Mouse (Mus musculus) testis, adult 2 months (tissue): ENCODE measurements around the gene Bcar3. TPM values are rescaled to one million over a fixed set of nuclear protein-coding genes. Genes with fewer than 3 reads are reported as not detected.

Experiments
- H3K27ac ChIP-seq: fragments of 200-500 bp; 2 replicates; pipeline ENCODE4 v1.5.1; 2012; ENCODE audit warnings: low read depth, low read length; ENCODE audit not compliant: control insufficient read depth, insufficient read depth
- H3K27me3 ChIP-seq: fragments of 200-500 bp; 2 replicates; pipeline ENCODE4 v1.6.1; 2012; ENCODE audit warnings: mild to moderate bottlenecking, low read length, moderate library complexity; ENCODE audit not compliant: control insufficient read depth, insufficient read depth
- H3K36me3 ChIP-seq: fragments of 200-500 bp; 2 replicates; pipeline ENCODE4 v1.6.1; 2012; ENCODE audit warnings: mild to moderate bottlenecking, low read length; ENCODE audit not compliant: control insufficient read depth, insufficient read depth
- H3K4me1 ChIP-seq: fragments of 200-500 bp; 2 replicates; pipeline ENCODE4 v1.6.1; 2012; ENCODE audit warnings: low read length; ENCODE audit not compliant: control insufficient read depth, insufficient read depth
- H3K4me3 ChIP-seq: fragments of 200-500 bp; 2 replicates; pipeline ENCODE4 v1.5.1; 2012; ENCODE audit warnings: low read depth, mild to moderate bottlenecking, low read length, moderate library complexity, mixed read lengths; ENCODE audit not compliant: control insufficient read depth
- CTCF ChIP-seq: fragments of 200-500 bp; IDR thresholded peaks from 2 replicates; pipeline ENCODE4 v1.5.1; 2012; ENCODE audit warnings: low read depth, mild to moderate bottlenecking, inconsistent platforms, low read length, moderate library complexity; ENCODE audit not compliant: control insufficient read depth, insufficient read depth, insufficient replicate concordance
- POLR2A ChIP-seq: fragments of 200-500 bp; IDR thresholded peaks from 2 replicates; pipeline ENCODE4 v1.6.1; 2012; ENCODE audit warnings: low read depth, mild to moderate bottlenecking, inconsistent platforms, low read length, moderate library complexity; ENCODE audit not compliant: control insufficient read depth
- polyA plus RNA-seq: library from polyadenylated mRNA; depleted of rRNA; stranded (reverse); fragments of >200 nt; gene quantifications from 2 replicates; pipeline ENCODE4 v1.2.3, GENCODE M21; 2012

Gene Bcar3
- polyA plus RNA-seq, 1 experiment: 12.5 TPM

GRCm38 (mm10) chr3:122460848-122461511 lies 167.0 kb downstream of the Bcar3 start:
- H3K4me3 ChIP-seq: no peak overlapping the region
- H3K4me1 ChIP-seq: peaks cover 3% of the 10 kb centered on the region; the same call in 1 of the 2 replicates
- no peaks in the 10 kb centered on the region for H3K36me3 ChIP-seq
- TF ChIP-seq POLR2A (no peak), CTCF (no peak)
- H3K27me3 ChIP-seq: no peaks in the 10 kb centered on the region
- no peak overlapping the region for H3K27ac ChIP-seq

GRCm38 (mm10) chr3:122461512-122461881 lies 167.6 kb downstream of the Bcar3 start:
- H3K4me1 ChIP-seq: peaks cover 3% of the 10 kb centered on the region; the same call in 1 of the 2 replicates
- TF ChIP-seq POLR2A (no peak), CTCF (no peak)

GRCm38 (mm10) chr3:122461932-122462871 lies 168.3 kb downstream of the Bcar3 start:
- Histone ChIP-seq H3K36me3 (no peaks in the 10 kb centered on the region), H3K4me1 (peaks cover 3% of the 10 kb centered on the region; the same call in 1 of the 2 replicates), H3K27me3 (no peaks in the 10 kb centered on the region), H3K27ac (no peak overlapping the region), H3K4me3 (no peak overlapping the region)
- no peak for TF ChIP-seq POLR2A
- TF ChIP-seq CTCF: no peak

More at GRCm38 (mm10) chr3:122461512-122461881, 167.6 kb downstream of the Bcar3 start:
- Histone ChIP-seq H3K4me3 (no peak overlapping the region), H3K36me3 (no peaks in the 10 kb centered on the region), H3K27ac (no peak overlapping the region), H3K27me3 (no peaks in the 10 kb centered on the region)

GRCm38 (mm10) chr3:122463166-122463565 lies 169.2 kb downstream of the Bcar3 start:
- no peak overlapping the region for H3K27ac ChIP-seq
- TF ChIP-seq POLR2A (no peak), CTCF (no peak)
- no peaks in the 10 kb centered on the region for H3K36me3 ChIP-seq
- no peak overlapping the region for H3K4me3 ChIP-seq
- no peaks in the 10 kb centered on the region for H3K27me3 ChIP-seq
- H3K4me1 ChIP-seq: peaks cover 3% of the 10 kb centered on the region; the same call in 1 of the 2 replicates

- Histone ChIP-seq H3K4me1 (peaks cover 3% of the 10 kb centered on the region; the same call in 1 of the 2 replicates), H3K27me3 (no peaks in the 10 kb centered on the region), H3K27ac (no peak overlapping the region), H3K36me3 (no peaks in the 10 kb centered on the region), H3K4me3 (no peak overlapping the region)
- TF ChIP-seq POLR2A (no peak), CTCF (0 out of 2 replicates have a peak, but pooled peaks have one; percentile 8)
Measured at GRCm38 (mm10) chr3:122466100-122466730, 172.3 kb downstream of the Bcar3 start.

- no peak overlapping the region for H3K27ac ChIP-seq
- no peaks in the 10 kb centered on the region for H3K27me3 ChIP-seq
- no peak for TF ChIP-seq POLR2A
- TF ChIP-seq CTCF: peak; percentile 41; the same call in 1 of the 2 replicates
- H3K4me3 ChIP-seq: no peak overlapping the region
- H3K36me3 ChIP-seq: no peaks in the 10 kb centered on the region
- H3K4me1 ChIP-seq: no peaks in the 10 kb centered on the region; the same call in 1 of the 2 replicates
Measured at GRCm38 (mm10) chr3:122467977-122468376, 174.0 kb downstream of the Bcar3 start.
